Mouse (Mus musculus) WW6 (cell line): Measurements from ENCODE around the gene Rp9.
"Not testable (repeated sequence)": the region's sequence is repeated elsewhere in the genome, so short reads cannot be mapped to it uniquely, and the experiment has no call there.

Experiments used
- DNase-seq: peaks from one replicate; pipeline ENCODE4 v3.0.0-alpha.2; 2013; ENCODE audit warnings: low read depth, low spot score

Gene Rp9

DNA sequence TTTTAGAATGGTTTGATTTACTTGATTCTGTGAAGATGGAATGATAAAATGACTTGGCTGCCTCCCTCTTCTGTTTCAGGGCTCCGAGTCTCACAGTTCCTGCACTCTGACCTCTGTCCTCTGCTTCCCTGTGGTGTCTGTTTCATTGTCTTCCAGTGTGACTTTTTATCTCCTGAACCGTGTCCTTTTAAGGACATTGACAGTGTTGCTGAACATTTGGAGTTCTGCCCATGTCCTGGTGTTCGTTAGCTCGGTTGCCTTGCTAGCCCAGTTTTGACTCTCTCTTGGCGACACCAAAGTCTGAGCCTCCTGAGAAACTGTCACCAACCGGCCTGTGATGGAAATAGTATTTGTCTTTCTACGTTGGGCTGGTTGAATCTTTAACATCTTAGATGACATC is 49.1 kb downstream of the Rp9 start:
- no peak for DNase-seq

DNA sequence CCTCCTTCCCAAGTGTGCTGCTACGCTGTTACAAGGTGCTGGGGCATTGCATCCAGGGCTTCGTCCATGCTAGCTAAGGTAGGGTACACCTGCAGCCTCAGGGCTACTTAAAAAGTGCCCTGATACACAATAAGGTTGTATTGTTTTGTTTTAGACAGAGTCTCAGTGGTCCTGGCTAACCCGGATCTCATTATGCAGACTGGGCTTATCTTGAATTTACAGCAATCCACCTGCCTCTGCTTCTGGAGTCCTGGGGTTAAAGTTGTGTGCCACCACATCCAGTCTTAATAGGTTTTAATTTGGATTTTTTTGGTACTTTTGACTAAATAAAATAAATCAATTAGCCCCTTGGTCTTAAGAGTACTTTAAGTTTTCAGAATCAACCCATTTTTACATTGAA is 49.7 kb downstream of the Rp9 start:
- DNase-seq: no peak

DNA sequence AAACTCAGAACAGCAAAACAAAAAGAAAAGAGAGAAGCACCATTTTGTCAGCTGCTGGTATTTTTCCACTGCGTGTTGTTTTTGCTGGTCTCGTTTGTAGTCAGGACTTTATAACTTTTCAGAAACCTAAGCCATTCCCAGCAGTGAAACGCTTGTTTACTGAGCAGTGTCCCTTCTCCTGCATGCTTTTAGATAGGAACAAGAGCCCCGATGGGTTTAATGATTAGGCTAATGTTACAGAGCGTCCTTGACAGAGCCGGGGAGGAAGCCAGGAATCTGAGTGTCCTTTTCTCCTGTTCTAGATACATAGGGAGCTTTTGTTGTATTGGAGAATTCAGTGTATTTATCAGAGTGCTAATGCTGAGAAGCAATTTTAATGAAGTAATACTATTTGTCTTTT is 52.0 kb downstream of the Rp9 start:
- no peak for DNase-seq

DNA sequence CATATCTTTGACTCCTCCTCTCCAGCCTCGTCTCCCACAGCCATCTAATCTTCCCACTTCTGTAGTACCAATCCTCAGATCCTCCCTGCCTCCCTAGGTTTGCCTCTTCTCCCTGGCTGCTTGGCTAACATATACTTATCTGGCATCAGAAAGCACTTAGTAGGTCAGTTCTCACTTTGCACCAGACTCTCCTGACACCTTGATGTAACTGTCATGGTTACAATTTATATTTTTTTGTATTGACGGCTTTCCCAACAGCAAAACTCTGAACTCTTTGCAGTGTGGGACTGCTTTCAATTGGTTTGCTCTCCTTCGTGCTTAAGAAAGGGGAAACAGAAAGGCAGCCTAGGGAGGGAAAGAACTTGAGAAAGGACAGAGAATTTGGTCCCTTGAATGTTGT is 53.4 kb downstream of the Rp9 start:
- no peak for DNase-seq

DNA sequence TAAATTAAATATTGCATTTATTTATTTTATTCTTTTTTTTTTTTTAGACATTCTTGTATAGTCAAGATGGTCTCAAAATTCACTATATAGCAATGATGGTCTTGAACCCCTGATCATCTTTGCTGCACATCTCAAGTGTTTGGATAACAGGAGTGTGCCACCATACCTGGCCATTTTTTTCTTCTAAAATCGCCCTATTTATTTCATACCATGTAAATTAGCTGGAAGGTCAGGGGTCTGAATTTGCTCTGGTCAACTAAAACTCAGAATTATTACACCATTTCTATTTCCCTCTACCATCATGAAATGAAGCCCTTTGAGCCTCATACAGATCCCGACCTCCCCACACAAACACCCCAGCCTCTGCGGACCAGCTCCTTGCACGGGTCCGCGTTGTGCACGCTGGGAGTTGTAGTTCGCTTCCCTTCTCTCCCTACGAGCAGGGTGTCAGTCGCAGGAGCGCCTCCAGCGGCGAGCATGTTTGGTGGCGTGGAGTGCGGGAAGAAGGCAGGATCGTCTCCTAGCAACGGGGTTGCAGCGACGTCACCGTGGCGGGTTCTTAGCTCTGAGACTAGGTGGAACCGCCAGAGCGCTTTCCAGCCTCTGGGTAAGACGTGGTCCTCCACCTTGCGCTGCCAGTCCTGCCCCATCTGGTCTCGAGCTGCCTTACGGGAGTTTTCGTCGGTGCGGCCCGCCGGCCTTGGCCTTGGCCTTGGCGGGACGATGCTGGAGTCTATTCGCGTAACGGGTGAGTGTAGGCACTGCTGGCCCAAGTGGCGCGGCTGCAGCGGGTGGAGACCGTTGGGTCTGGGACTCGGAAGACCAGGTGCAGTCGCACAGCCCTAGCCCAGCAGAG is 58.3 kb downstream of the Rp9 start, which contains the start of gene 9530077C05Rik:
9530077C05Rik (plus strand) TSS at position 512 of the 856 bp plus-strand sequence.
- DNase-seq: peak; percentile 95

DNA sequence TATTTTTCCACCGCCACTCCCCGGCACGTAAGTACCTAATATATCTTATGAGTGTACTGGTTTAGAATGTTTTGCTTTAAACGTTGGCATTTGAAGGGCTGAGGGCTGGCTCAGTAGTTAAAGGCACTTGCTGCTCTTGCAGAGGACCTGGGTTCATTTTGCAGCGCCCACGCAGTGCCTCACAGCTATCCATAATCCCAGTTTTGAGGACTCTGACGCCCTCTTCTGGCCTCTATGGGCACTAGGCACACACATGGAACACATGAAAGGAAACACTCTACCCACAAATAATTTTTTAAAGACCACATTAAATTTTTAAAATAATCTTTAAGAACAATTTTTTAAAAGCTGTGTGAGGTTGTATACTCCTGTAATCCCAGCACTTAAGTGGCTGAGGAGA is 60.0 kb downstream of the Rp9 start:
- no peak for DNase-seq

DNA sequence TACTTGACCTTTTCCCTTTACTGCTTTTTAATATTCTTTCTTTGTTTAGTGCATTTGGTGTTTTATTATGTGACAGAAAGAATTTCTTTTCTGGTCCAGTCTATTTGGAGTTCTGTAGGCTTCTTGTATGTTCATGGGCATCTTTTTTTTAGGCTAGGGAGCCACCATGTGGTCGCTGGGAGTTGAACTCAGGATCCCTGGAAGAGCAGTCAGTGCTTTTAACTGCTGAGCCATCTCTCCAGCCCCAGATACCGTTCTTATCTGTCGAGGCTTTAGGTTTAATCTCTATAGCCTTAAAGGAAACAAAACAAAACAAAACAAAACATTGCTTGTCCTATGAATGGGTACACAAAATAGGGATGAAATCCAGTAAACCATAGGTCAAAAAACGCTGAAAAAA is 61.2 kb downstream of the Rp9 start:
- not testable (repeated sequence) for DNase-seq

DNA sequence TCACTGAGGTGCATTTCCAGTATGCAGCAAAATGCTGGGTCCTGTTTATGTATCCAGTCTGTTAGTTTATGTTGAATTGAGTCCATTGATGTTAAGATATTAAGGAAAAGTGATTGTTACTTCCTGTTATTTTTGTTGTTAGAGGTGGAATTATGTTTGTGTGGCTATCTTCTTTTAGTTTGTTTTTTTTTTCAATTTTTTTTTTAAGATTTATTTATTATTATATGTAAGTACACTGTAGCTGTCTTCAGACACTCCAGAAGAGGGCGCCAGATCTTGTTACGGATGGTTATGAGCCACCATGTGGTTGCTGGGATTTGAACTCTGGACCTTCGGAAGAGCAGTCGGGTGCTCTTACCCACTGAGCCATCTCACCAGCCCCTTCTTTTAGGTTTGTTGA is 61.9 kb downstream of the Rp9 start:
- not testable (repeated sequence) for DNase-seq

DNA sequence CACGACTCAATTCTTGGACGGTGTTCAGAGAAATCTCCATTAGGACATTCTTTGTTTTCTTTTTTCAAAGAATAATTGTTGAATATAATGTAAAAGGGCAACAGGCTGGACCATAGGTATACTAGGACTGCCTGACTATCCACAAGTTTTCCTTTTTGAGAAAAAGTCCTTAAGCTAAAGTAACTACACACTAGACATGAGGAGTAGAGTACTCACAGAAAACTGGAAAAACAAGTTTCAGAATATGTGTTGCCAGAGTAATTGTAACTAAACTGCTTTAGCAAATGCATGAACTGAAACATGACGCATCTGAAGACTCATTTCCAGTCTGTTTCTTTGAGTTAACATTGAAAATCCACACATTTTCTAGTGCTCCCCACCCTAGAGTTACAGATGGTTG is 64.1 kb downstream of the Rp9 start:
- no peak for DNase-seq

DNA sequence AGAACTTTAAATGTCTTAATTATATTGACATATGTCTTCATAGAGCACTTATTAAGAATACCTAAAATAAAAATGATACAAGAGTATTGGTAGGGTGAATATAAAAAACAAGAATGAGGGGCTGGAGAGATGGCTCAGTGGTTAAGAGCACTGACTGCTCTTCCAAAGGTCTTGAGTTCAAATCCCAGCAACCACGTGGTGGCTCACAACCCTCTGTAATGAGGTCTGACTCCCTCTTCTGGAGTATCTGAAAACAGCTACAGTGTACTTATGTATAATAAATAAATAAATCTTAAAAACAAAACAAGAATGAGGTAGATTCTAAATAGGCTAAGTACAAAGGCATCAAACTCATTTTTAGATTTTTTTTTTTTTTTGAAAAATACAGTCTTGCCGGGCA is 66.0 kb downstream of the Rp9 start:
- not testable (repeated sequence) for DNase-seq

DNA sequence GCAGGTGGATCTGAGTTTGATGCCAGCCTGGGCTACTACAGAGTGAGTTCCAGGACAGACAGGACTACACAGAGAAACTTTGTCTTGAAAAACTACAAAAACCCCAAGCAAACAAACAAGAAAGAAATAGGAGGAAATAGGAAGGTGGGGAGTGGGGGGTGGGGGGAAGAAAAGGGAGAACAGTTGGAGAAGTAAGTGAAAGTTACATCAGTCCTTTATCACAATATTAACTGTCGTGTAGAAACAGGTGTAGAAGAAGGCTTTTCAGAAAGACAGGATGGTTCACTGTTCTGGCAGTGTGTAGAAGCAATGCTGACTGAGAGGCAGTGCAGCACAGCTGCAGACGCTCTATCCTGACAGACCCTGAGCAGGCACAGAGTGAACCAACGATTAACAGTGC is 66.6 kb downstream of the Rp9 start:
- no peak for DNase-seq

DNA sequence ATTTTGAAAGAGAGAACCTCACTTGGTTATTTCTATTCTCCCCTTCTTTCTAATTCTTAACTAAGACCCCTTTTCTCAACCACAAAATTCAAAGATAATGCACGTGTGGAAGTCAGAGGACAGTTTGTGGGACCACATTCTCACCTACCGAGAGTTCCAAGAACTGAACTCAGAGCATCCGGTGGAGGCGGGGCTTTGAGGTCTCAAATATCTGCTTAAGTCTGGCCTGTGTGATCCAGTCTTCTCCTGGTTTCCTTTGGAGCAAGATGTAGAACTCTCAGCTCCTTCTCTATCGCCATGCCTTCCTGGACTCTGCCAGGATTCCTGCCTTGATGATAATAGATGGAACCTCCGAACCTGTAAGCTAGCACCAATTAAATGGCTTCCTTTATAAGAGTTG is 67.5 kb downstream of the Rp9 start:
- DNase-seq: no peak

DNA sequence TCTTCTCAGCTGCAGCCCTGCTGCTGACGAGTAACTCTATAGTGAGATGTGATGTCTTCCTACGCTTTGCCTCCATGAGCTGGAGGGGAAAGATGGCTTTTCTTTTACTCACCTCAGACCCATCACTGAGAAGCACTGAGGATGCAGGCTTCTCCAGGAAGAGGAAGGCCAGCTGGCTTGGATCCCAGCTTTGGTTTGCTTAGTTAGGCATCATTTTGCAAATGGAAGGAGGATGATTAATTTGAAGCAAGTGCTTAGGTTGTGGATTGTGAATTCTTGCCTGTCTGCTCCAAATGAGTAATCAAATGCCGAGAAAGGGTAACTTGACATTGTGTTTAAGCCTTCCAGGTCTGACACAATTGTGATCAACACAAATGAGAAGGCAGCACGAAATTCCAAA is 70.5 kb downstream of the Rp9 start:
- no peak for DNase-seq

DNA sequence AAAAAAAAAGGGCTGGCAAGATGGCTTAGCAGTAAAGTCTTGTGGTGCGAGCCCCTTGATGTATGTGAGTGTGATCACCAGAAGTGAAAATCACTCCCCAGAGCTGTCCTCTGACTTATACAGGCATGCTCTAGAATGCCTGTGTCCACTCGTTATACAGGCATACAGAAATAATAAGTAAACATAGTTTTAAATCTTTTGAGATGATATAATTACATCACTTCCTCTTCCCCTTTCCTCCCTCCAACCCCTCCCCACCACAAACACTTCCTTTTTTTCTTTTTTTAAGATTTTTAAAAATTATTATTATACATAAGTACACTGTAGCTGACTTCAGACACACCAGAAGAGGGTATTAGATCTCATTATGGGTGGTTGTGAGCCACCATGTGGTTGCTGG is 74.8 kb downstream of the Rp9 start:
- no peak for DNase-seq

DNA sequence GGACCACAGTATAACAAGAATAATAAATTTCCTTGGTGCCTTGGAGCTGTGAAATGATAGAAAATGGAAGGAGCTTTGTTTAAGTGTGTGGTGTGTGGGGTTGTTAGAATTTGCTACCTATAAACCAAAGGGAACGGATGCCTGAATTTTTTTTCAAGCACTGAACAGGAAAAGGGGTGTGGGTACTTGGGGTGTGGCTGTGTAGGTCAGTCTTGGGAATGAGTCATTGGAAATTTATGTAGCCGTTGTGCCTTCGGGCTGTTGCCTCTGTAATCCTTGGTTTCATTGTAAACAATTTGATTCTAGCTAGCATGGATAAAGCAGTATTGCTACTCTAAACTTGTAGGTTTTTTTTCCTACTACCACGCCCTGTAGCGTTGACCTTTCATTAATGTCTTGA is 79.2 kb downstream of the Rp9 start:
- DNase-seq: no peak

DNA sequence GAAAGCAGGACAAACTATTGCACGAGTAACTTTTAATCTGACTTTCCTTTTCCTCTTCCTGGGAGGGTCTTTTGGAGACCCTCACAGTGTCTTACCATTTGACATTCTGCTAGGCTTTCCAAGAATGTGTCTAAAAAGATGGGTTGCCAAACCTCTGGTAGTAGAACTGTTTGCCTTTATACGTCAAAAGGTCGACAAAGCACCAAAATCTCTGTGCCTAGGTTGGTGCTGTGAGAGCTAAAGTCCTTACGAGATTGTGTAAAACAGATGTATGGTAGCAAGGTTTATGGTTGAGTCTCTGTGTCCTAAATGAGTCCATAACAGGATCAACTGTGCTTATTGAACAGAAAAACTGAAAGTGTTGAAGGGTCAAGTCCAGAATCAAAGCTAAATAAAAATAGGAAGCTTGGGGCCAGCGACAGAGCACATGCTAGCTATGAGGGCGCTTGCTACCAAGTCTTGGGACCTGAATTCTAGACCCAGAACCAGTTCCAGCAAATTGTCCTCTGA is 79.8 kb downstream of the Rp9 start:
- no peak for DNase-seq

DNA sequence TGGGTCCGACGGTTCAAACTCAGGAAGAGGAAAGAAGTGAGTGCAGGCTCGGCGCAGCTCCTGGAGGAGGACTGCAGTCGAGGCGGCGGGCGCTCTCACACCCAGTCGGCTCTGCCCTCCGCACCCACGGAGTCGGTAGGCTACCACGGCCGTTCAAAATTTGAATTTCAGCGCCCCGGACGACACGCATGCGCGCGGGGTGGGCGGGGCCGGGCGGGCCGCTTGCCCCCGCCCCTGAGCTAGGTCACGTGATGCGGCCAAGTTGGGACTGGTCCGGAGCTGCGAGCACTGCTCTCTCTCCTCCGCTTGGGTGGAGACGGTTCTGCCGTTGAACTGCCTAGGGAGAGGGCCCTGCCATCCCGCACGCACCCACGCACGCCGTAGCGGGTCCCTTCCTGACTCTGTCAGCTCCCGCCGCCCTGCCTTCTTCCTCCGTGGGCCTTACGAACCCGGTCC is 80.5 kb downstream of the Rp9 start, which contains the start of gene Anln:
Anln (minus strand) TSS at position 168 of the 456 bp plus-strand sequence.
- DNase-seq: peak; percentile 86

DNA sequence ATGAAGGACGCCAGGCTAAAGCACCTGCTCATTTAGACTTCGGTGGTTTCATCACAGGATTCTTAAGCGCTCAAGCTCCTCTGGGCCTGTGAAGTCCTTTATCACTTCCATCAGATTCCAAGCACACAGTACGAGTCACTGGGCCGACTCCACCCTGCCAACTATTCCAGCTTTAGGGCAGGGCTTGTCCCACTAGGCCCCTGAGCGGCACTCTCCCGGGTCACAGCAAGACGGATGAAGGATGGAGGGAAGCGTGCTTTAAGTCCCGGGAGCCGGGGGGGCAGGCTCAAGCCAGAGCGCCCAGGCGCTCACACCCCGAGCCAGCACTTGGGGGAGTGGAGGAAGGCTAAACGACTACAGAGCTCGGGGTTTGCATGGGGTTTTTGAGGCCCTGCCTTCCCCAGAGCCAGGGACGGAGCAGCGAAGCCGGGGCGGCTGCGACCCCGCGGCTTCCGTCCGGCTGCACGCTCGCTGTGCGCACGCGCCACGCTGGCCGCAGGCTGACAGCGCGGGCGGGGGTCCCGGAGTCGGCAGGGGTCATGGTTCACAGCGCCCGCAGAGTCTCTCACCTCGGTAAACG is 81.1 kb downstream of the Rp9 start:
- peak; percentile 34 for DNase-seq

DNA sequence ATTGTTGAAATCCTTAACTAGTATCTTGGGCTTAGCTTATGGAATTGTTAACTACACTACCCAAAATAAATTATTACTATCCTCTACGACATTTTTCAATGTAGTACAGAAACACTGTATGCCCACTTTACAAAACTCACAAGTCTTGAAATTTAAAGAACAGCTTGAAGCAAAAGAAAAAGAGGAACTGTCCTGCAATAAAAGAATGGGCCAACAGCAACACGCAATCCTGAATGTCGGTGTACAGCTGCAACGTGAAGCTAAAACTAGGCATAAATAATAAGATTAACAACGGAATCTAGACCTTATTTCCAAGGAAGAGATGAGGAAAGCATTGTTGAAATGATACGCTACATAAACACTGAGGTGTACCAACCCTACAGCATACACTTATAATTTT is 81.6 kb downstream of the Rp9 start:
- no peak for DNase-seq

DNA sequence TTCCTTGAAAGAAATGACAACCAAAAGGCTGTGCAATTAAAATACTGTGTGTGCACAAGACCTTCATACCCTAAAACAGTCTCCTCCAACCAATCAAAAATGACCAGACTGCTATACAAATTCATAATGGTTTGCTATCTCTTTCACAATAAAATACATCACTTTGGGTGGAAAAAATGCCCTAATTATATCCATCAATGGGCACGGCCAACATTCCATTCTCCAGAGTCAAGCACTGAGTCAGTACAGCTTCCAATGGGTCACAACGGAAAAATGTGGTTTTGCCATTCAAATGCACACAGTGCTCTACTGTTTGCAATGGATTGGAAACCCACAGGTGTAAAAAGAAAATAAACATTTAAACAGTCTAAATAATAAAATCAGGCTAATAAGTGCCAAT is 83.7 kb downstream of the Rp9 start:
- DNase-seq: no peak

DNA sequence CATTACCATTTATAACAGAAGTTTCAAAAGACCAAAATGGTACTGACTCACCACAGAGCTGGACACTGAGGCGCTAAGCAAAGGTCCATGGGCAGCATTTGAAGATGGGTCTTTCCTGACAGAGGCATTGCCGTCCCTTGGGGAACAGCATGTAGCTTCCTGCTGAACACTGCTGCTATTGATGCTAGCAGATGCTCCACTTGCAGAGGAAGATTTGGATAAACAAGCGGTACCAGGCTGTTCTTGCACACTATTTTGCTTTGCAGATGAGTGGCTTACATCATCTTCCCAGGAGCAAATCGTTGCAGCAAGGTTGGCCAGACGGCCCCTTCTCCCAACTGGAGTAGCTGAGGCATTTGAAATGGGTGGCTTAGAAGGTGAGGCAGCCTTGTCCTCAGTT is 93.5 kb downstream of the Rp9 start:
- DNase-seq: no peak

DNA sequence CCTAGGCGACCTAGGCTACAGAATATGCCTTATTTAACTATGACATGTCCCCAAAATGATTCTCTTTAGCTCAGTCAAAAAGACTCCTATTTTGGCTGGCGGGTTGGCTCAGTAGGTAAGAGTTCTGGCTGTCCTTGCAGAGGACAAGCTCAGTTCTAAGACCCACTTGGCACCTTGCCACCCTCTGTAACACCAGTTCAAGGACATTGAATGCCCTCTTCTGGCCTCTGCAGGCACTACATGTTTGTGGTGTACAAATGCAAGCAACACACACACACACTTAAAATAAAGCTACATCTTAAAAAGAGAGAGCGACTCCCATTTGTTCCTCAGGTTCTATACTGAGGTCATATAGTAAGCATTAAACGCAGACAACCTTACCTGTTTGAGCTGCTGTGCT is 96.8 kb downstream of the Rp9 start:
- DNase-seq: peak; percentile 31

DNA sequence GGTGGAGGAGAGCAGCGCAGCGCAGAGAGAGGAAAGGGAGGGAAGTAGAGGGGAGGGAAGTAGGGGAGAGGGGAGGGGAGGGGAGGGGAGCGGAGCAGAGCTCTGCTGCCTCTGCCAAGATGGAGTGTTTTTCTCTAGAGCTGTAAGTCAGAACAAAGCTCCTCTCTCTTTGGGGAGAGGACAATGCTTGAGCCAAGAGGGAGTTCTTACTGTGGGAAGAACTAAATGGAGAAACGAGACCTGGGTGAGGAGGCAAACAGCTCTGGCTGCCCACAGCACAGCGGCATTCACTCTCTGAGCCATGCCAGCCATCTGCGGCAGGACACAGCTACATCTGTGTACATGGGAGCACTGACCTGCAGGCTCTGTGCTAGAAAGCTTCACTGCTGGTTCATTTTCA is 101.5 kb downstream of the Rp9 start:
- no peak for DNase-seq
